13 mouse cellular contexts compared by ENCODE assay signal in genomic region chr2:76109653-76110052, GRCm38 (mm10).
DNase-seq lines count a peak whose midpoint lies in the region; ATAC-seq lines count a peak whose summit lies in the region.
"Had no signal": no experiment of that assay in that cellular context is flagged by ENCODE, and none has a peak within 500 bp of the region (broad histone marks: within the 10 kb centered on the region; RNA-seq: fewer than 3 reads in every experiment).

No protein-coding gene starts in this region.

- 0 out of 2 replicates have a peak overlapping the region, but pooled peaks have one; percentile 22 for H3K9ac ChIP-seq in heart, embryonic 14.5 days (ENCODE audit: low read length)
- no peak overlapping the region for H3K9ac ChIP-seq in liver, embryonic 13.5 days

- 0 out of 4 replicates have a peak overlapping the region, but pooled peaks of 1 of the 2 experiments have one; percentile 13 for H3K4me3 ChIP-seq in heart, embryonic 14.5 days (ENCODE audit: control insufficient read depth in 1 of 2, insufficient read depth in 1 of 2, low read depth in 1 of 2, low read length in 2 of 2)
- H3K4me3 ChIP-seq in liver, embryonic 13.5 days (replicated peaks): no peak overlapping the region
- H3K4me3 ChIP-seq: hindbrain, embryonic 10.5 days had no signal

- H3K27ac ChIP-seq in heart, embryonic 14.5 days (replicated peaks in 1 of 2; ENCODE audit: control insufficient read depth in 1 of 2, insufficient read depth in 1 of 2, low read depth in 2 of 2, low read length in 2 of 2): peak overlapping the region in 1 of 2 experiments; percentile 39; a peak in 3 of 4 replicates
- H3K27ac ChIP-seq in liver, embryonic 13.5 days: no peak overlapping the region
- H3K27ac ChIP-seq: hindbrain, embryonic 10.5 days had no signal

- ATAC-seq in heart, embryonic 14.5 days (ENCODE audit: insufficient number of reproducible peaks, insufficient read depth, low FRiP score, low read depth): peak; percentile 43; the same call in 1 of the 2 replicates
- ATAC-seq in common myeloid progenitor, adult 5-6 weeks (replicated peaks; ENCODE audit: low read depth, poor library complexity, severe bottlenecking): peak; percentile 73
- ATAC-seq in liver, embryonic 13.5 days (ENCODE audit: low read depth): no peak
- ATAC-seq: midbrain, embryonic 16.5 days had no signal

- WGBS in heart, embryonic 14.5 days: 17% methylated on average over 8 of the region's 8 CpGs
- 16% methylated on average over 8 of the region's 8 CpGs for WGBS in liver, embryonic 13.5 days (ENCODE audit: insufficient replicate concordance)

- H3K4me2 ChIP-seq in heart, embryonic 14.5 days (ENCODE audit: low read length): peak overlapping the region; percentile 49
- H3K4me2 ChIP-seq in liver, embryonic 13.5 days: peak overlapping the region; percentile 30

- H3K36me3 ChIP-seq in heart, embryonic 14.5 days (ENCODE audit: control insufficient read depth, insufficient read depth, low read length): no peaks in the 10 kb centered on the region
- no peaks in the 10 kb centered on the region for H3K36me3 ChIP-seq in liver, embryonic 13.5 days
- H3K36me3 ChIP-seq: hindbrain, embryonic 10.5 days had no signal

- DNase-seq in heart, adult 8-10 months (ENCODE audit: low spot score): no peak
- DNase-seq in ES-CJ7 (ENCODE audit: low read depth, low spot score): peak; percentile 8
- peak; percentile 7 for DNase-seq in liver, embryonic 13.5 days
- DNase-seq in urinary bladder, postnatal 36 days (ENCODE audit: low spot score in 2 of 2): no peak
- no peak for DNase-seq in adrenal gland, adult (ENCODE audit: inconsistent age in 2 of 2, low spot score in 1 of 2)
- DNase-seq in lung, adult 18-20 months: no peak
- DNase-seq: cerebellum, postnatal 14 days; kidney, postnatal 25 days; lung, postnatal 10 days had no signal

- no peaks in the 10 kb centered on the region for H3K9me3 ChIP-seq in heart, embryonic 14.5 days (ENCODE audit: control insufficient read depth, low read length)
- H3K9me3 ChIP-seq in liver, embryonic 13.5 days (replicated peaks): no peaks in the 10 kb centered on the region
- H3K9me3 ChIP-seq: hindbrain, embryonic 10.5 days had no signal

- peaks cover 8 to 10% of the 10 kb centered on the region in 2 experiments; a peak in 3 of 4 replicates for H3K4me1 ChIP-seq in heart, embryonic 14.5 days (ENCODE audit: control insufficient read depth in 2 of 2, insufficient read depth in 2 of 2, low read length in 2 of 2)
- 0 out of 2 replicates have a peak, but pooled peaks cover 2% of the 10 kb centered on the region for H3K4me1 ChIP-seq in liver, embryonic 13.5 days (replicated peaks)

- no peaks in the 10 kb centered on the region for H3K27me3 ChIP-seq in heart, embryonic 14.5 days (ENCODE audit: control insufficient read depth, insufficient read depth, low read length)
- H3K27me3 ChIP-seq in liver, embryonic 13.5 days: no peaks in the 10 kb centered on the region

Comparison
In these comparisons a context has a peak if more than half of its experiments do, and no peak if none do; other contexts are left out.
1. DNase-seq: peak in ES-CJ7 (single experiment) and liver, embryonic 13.5 days (single experiment); none in heart, adult 8-10 months (single experiment), urinary bladder, postnatal 36 days (0 of 2), adrenal gland, adult (0 of 2) and lung, adult 18-20 months (0 of 2).